Mouse (Mus musculus) urinary bladder, postnatal 25 days (tissue): ENCODE results near the gene Neurl1a.

Experiments
- DNase-seq: peaks from one replicate; pipeline ENCODE4 v3.0.0; 2022; ENCODE audit warnings: low spot score

Neurl1a gene

DNA sequence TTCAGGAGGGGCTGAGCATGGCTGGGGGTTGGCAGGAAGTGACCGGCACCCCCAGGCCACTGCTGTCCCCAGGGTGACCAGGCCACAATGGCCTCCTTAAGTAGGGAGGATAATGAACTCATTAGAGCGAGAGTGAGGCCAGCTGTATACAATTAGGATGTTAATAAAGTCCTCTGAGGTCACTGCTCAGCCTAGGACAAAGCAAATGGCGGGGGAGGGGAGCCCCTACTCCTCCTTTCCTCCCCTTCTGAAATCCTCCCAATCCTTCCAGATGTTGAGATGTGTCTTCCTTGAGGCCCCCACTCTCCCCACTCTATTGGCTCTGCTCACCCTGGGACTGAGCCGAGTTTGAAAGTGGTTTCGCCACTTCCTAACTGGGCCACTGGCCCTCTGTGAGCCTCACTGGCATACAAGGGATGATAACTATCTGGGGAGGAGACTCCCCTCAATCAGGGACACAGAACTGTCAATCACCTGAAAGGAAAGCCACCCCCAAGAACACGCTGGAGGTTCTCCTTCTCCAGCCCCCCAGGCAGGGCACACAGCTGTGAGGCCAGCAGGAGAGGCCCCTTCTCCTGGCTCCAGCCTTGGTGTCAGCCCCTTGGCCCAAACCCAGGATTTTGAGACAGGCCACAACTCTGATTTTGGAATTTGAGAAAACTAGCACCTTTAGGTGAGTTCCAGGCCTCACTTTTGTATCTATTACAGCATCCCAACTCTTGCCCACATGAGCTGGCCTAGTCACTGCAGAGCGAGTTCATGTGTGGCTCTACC lies 112.9 kb downstream of the Neurl1a start:
- no peak for DNase-seq

DNA sequence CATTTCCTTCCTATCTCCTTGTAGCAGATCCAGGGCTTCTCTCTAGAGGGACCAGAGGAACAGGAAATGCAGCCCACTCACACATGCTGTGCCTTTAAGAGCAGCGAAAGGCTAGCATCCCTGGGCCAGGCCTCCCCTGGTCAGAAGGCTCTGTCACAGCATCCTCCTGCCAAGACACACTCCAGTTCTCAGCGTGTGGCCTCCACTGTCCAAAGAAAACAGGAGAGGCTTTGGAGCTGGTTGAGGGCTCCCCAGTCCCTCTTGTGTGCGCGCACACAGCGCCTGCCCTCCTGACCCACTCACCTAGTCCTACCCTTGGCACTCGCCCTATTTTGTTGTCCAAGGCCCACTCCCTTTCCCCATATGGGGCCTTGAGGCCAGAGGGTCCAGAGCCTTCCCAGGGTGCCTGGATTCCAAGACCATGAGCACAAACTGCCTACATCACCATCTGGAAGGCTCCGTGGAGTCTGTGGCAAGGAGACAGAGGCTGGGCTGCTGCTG lies 113.9 kb downstream of the Neurl1a start:
- no peak for DNase-seq

DNA sequence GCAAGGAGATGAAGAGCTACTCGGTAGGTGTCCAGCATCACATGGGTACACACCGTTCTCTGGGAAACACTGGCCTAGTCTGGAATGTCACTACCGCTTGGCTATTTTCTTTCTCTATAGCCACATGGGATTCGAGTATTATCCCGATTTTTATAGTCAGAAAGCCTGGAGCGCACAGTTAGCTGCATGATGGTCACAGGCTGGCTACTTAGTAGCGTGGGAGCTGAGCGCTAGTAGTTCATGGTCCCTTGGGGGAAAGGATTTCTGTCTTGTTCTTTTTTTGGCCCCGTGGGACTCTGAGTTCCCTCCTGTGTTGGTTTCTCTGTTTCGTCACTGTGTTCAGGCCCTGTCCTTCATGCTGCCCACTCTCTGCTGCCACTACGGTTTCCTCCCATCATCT lies 119.5 kb downstream of the Neurl1a start:
- DNase-seq = no peak

DNA sequence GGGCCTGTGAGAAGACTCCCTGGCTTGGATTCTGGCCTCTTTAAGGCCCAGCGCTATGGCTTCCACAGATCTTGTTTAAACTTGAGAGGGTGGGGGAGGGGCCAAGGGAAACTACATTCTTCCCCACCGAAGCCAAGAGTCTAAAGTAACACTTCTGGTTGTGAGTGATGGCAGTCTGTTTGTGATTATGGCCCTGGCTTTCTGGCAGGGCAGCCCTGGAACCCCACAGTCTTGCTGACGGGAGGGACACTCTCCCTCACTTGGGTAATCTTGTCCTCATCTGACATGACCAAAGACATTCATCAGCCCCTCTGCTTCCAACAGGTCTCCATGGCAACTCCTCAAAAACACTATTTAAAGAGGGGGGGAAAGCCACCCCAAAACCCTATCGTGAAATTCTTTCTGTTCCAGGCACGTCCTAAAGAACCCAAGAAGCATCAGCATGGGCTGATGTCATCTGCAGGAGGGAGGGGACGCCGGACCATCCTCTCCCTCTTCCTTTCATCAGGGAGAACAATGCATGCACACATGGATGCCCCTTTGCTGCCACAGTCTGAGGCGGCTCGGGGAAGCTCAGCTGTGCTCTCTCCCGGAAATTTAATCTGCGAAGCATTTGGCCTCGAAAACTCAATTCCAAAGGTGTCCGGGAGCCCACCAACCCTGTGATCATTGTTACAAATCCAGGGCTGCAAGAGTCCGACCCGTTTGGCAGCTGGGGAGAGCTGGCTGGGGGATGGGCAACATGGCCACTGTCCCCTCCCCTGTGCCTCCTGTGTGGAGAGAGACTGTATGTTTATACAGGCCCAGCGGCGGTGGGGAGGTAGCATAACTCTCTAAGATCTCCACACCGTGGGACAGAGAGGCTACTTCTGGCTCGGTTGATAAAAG lies 122.9 kb downstream of the Neurl1a start:
- DNase-seq = no peak

DNA sequence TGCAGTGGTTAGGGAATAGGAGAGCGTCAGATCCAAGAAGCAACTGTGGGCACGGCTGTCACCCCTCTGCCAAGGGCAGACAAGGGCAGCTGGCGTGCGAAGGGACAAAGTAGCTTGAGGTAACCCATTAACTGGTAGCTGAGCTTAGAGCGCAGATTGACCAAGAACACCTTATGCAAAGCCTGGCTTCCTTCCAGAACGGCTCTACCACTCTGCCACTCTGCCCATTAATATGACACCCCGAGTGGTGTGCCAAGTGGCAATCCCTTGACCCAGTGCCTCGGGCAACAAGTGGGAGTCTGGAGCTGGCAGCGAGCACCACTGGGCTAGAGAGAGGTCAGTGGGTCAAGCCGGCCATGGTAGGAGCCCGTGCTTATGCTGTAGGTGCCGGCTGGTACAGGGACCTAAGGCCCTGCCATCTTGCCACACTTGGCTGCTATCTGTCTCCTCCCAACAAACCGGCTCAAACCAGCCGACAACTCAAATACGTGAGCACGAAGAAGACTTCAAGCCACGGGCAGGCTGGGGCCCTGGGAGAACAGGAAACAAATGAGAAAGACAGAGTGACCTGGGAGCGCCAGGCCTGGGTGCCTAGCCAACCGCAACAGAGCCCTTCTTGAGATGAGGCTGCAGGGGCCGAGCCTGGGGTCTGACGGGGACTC lies 123.7 kb downstream of the Neurl1a start:
- DNase-seq = no peak

DNA sequence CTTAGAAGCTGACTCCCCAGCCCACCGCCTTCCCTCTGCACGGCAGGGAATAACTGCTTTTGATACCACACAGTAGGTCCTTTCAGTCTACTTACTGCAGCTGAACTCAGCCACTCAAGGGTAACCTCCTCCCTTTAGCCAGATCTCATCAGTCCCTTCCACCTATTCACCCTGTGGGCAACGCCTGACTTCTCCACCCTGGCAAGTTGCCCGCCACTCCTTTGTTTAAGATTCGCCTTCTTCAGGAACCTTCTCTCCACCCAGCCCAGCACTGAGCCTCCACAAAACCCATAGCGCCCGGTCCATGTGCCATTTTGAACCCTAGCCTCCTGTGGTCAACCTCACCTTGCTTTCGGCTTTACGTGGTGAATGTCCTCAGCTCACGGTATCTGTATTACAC lies 124.5 kb downstream of the Neurl1a start:
- peak; percentile 59 for DNase-seq

DNA sequence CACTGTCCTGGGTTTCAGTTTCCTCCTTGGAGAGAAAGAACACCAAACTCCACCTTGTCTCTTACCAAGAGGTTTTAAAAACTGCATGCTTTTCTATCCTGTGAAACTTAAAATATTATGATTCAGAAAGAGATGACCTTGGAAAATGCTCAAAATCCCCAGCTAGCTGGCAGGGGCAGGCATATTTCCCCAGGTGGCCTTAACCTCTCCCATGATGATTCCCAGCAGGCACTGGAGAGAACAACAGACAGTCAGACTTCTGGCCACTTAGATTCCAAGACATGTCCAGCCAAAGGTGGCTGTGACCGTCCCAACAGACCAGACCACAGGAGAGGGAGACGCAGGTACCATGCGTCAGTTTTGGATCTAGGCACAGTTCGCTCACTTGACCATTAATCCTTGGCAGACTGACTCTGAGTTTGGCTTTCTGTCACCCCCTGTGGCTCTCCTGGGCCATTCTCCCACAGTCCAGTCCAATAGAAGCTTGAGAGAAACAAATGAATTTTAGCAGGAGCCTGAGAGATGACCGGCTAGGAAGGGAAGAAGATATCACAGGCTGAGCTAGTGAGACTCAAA lies 125.6 kb downstream of the Neurl1a start:
- no peak for DNase-seq

DNA sequence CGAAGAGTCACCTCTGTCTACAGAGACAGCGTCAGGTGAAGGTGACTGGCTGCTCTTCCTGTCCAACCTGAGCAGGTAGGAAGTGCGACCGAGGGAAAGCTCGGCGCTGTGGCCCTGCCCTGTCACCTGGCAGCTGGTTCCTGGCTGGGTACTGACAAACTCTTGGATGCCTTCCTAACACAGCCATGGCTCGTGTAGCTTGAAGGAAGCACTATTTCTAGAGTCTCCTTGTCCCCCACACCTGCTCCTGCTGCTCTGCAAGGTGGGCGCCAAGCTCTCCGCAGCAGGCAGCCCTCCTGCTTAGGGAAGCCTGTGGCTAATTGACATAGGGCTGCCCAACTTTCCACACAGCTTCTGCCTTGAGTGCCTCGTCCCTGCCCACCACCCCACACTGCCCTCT lies 126.8 kb downstream of the Neurl1a start:
- DNase-seq = no peak

DNA sequence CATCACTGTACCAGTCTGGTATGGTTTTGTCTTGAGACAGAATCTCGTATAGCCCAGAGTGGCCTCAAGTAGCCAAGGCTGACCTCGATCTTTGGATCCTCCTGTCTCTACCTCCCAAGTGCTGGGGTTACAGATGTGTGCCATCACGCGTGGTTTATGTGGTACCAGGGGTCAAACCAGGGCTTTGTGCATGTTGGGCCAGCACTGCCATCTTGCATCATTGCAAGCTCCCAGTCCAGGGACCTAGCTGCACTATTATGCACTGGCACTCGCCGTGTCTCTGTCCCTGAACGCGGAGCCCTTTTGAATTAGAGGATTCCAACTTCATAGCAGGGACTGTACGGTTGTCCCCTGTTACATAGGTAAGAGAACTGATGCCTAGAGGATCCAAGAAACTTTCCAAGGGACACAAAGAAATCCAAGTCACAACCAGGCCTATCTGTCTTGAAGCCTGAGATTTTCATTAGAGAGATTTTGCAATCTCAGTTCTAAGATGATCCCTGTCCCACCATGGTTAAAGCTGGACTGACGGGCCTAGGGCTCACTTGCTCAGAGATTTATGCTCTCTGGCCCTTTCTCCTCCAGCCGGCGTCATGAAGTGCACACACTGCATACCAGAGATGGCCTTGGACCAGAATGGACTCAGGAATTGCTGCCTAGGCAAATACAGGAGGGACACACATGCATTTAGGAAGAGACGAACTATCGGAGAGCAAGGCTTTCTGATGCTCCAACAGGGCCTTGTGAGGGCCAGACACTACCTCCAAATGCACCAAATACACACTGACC lies 127.7 kb downstream of the Neurl1a start:
- DNase-seq = no peak

DNA sequence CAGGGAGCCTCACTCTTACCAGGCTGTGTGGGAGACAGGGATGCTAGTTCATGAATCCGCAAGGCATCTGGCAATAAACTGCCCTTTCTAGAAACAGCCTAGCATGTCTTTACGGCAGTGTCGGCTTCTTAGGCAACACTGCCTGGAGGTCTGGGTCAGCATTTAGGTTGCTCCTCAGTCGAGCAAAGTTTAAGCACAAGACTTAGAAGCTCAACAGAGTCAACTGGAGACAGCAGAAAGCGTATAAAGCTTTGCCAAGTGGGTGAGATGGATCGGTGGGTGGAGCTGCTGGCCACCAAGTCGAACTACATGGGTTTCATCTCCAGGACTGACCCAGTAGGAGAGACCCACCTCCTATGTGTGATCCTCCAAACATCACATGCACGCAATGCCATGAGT lies 128.3 kb downstream of the Neurl1a start:
- no peak for DNase-seq
